Mouse (Mus musculus): ENCODE results near the gene Chmp2b. TPM values are rescaled to one million over a fixed set of nuclear protein-coding genes. Genes with fewer than 3 reads are reported as not detected.

Chmp2b gene
- total and polyA plus RNA-seq, 3 experiments: 23.8 to 46.5 (median 45.7) TPM

GRCm38 (mm10) chr16:65514223-65514622 lies 48.3 kb downstream of the Chmp2b start:
- no peak for TF ChIP-seq GATA1 (IDR thresholded peaks at IDR 0.05; ENCODE audit: borderline replicate concordance, low read length)
- TF ChIP-seq CTCF (IDR thresholded peaks at IDR 0.05; ENCODE audit: low read depth, low read length): no peak
- TF ChIP-seq TAL1 (conservative IDR thresholded peaks at IDR 0.05; ENCODE audit: low read depth, low read length): no peak
- no peak for TF ChIP-seq POLR2AphosphoS5 (IDR thresholded peaks at IDR 0.05; ENCODE audit: insufficient replicate concordance, low read depth, low read length)
- no peak for TF ChIP-seq GATA2 (IDR thresholded peaks at IDR 0.05; ENCODE audit: borderline replicate concordance, low read depth, low read length)

GRCm38 (mm10) chr16:65497049-65497448 lies 65.5 kb downstream of the Chmp2b start:
- Histone ChIP-seq H3K9me3 (replicated peaks) (no peaks in the 10 kb centered on the region), H3K4me3 (ENCODE audit: low read depth, low read length) (no peak overlapping the region), H3K4me1 (ENCODE audit: insufficient read depth, low read depth, low read length) (no peaks in the 10 kb centered on the region), H3K36me3 (replicated peaks) (no peaks in the 10 kb centered on the region), H3K27me3 (ENCODE audit: insufficient read depth, low read length) (no peaks in the 10 kb centered on the region)
- DNase-seq (ENCODE audit: low spot score): no peak
- no peak for ATAC-seq (ENCODE audit: extremely low read depth, insufficient number of reproducible peaks, low FRiP score, poor library complexity, severe bottlenecking)
- no peak for TF ChIP-seq GATA1 (IDR thresholded peaks at IDR 0.05; ENCODE audit: borderline replicate concordance, low read length)
- no peak for TF ChIP-seq POLR2AphosphoS5 (IDR thresholded peaks at IDR 0.05; ENCODE audit: insufficient replicate concordance, low read depth, low read length)
- TF ChIP-seq TAL1 (conservative IDR thresholded peaks at IDR 0.05; ENCODE audit: low read depth, low read length): no peak
- TF ChIP-seq GATA2 (IDR thresholded peaks at IDR 0.05; ENCODE audit: borderline replicate concordance, low read depth, low read length): no peak
- TF ChIP-seq CTCF (IDR thresholded peaks at IDR 0.05; ENCODE audit: low read depth, low read length): no peak

More at GRCm38 (mm10) chr16:65514223-65514622, 48.3 kb downstream of the Chmp2b start:
- Histone ChIP-seq H3K4me3 (ENCODE audit: low read depth, low read length) (no peak overlapping the region), H3K36me3 (replicated peaks) (no peaks in the 10 kb centered on the region), H3K9me3 (replicated peaks) (no peaks in the 10 kb centered on the region), H3K4me1 (ENCODE audit: insufficient read depth, low read depth, low read length) (no peaks in the 10 kb centered on the region), H3K27me3 (ENCODE audit: insufficient read depth, low read length) (no peaks in the 10 kb centered on the region)
- ATAC-seq (ENCODE audit: extremely low read depth, insufficient number of reproducible peaks, low FRiP score, poor library complexity, severe bottlenecking): no peak
- DNase-seq (ENCODE audit: low spot score): no peak

GRCm38 (mm10) chr16:65496030-65496429 lies 66.5 kb downstream of the Chmp2b start:
- no peak overlapping the region for H3K4me3 ChIP-seq (ENCODE audit: low read depth, low read length)
- TF ChIP-seq GATA2 (IDR thresholded peaks at IDR 0.05; ENCODE audit: borderline replicate concordance, low read depth, low read length) (no peak), TAL1 (conservative IDR thresholded peaks at IDR 0.05; ENCODE audit: low read depth, low read length) (no peak), CTCF (IDR thresholded peaks at IDR 0.05; ENCODE audit: low read depth, low read length) (no peak), POLR2AphosphoS5 (IDR thresholded peaks at IDR 0.05; ENCODE audit: insufficient replicate concordance, low read depth, low read length) (no peak), GATA1 (IDR thresholded peaks at IDR 0.05; ENCODE audit: borderline replicate concordance, low read length) (no peak)
- no peaks in the 10 kb centered on the region for H3K36me3 ChIP-seq (replicated peaks)
- H3K4me1 ChIP-seq (ENCODE audit: insufficient read depth, low read depth, low read length): no peaks in the 10 kb centered on the region
- ATAC-seq (ENCODE audit: extremely low read depth, insufficient number of reproducible peaks, low FRiP score, poor library complexity, severe bottlenecking) (no peak), DNase-seq (ENCODE audit: low spot score) (no peak)
- no peaks in the 10 kb centered on the region for H3K27me3 ChIP-seq (ENCODE audit: insufficient read depth, low read length)
- no peaks in the 10 kb centered on the region for H3K9me3 ChIP-seq (replicated peaks)

Other genes with a start within 250 kb of the Chmp2b start
- gene Pou1f1, start 42.2 kb downstream of the Chmp2b start, total RNA-seq (2014; fragmentation: Nextera tagmentation): not detected in 2 replicates
- gene Pou1f1, start 42.2 kb downstream of the Chmp2b start, total RNA-seq (2017): 0.05 TPM in 1 of 2 replicates, not detected in the other
- not detected in 2 replicates for gene Pou1f1, start 42.2 kb downstream of the Chmp2b start, polyA plus RNA-seq (2012)